Mouse (Mus musculus) hindlimb bud, embryonic 11.5 days (tissue): ENCODE measurements around the gene Plcl1.

Source experiments
- DNase-seq: peaks from one replicate; pipeline ENCODE4 v3.0.0-alpha.2; 2012; ENCODE audit warnings: low read depth, low spot score; ENCODE audit errors: extremely low spot score

Gene Plcl1

DNA sequence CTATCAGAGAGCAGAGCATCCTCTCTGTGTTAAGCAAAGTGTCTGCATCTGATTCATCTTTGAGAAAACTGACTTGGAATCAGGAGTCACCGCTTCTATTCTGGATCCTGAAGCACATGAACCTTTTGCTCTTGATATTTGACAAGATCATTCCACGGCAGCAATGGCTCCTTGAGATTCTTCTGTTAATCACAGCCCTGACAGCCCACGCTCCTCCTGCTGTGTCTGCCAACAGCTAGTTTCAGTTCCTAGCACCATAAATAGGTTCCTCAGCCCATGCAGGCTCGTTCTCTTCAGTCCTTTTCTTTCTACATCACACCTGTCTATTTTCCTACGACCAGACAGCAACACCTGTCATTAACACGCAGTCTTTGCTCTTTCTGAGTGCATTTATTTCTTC is 387.1 kb downstream of the Plcl1 start:
- no peak for DNase-seq
